Mouse (Mus musculus) liver, postnatal 0 days (tissue): ENCODE results near the gene Hmbs. TPM values are rescaled to one million over a fixed set of nuclear protein-coding genes. Genes with fewer than 3 reads are reported as not detected.
"Not testable (repeated sequence)": the region's sequence is repeated elsewhere in the genome, so short reads cannot be mapped to it uniquely, and the experiment has no call there.

Source experiments
- ATAC-seq: fragments of 200-750 bp; cut with Nextera tagmentation; 2 replicates; pipeline ENCODE4 v1.8.0; 2017; ENCODE audit warnings: mild to moderate bottlenecking, moderate library complexity
- DNase-seq: peaks from one replicate; pipeline ENCODE4 v3.0.0-alpha.2; 2016
- H3K27ac ChIP-seq: fragments of 300-500 bp; sonication (generic); 2 replicates; pipeline ENCODE4 v1.5.1; 2014; ENCODE audit warnings: antibody characterized with exemption, moderate library complexity, mild to moderate bottlenecking, low read depth
- H3K27me3 ChIP-seq: fragments of 300-500 bp; sonication (generic); 2 replicates; pipeline ENCODE4 v1.6.1; 2014; ENCODE audit warnings: low read length, control low read depth, mixed read lengths; ENCODE audit not compliant: insufficient read depth
- H3K36me3 ChIP-seq: fragments of 300-500 bp; sonication (generic); replicated peaks from 2 replicates; pipeline ENCODE4 v1.6.1; 2014; ENCODE audit warnings: mild to moderate bottlenecking, control low read depth, low read length, moderate library complexity, mixed read lengths; ENCODE audit not compliant: insufficient read depth
- H3K4me1 ChIP-seq: fragments of 300-500 bp; sonication (generic); 2 replicates; pipeline ENCODE4 v1.6.1; 2014; ENCODE audit warnings: antibody characterized with exemption, mild to moderate bottlenecking, control low read depth; ENCODE audit not compliant: insufficient read depth
- H3K4me2 ChIP-seq: fragments of 300-500 bp; sonication (generic); 2 replicates; pipeline ENCODE4 v1.6.1; 2014; ENCODE audit warnings: low read depth, mild to moderate bottlenecking, low read length, moderate library complexity, mixed read lengths
- H3K4me3 ChIP-seq: fragments of 300-500 bp; sonication (generic); 2 replicates; pipeline ENCODE4 v1.5.1; 2014; ENCODE audit warnings: low read depth, low read length
- H3K9ac ChIP-seq: fragments of 300-500 bp; sonication (generic); replicated peaks from 2 replicates; pipeline ENCODE4 v1.6.1; 2014; ENCODE audit warnings: mild to moderate bottlenecking, moderate library complexity
- H3K9me3 ChIP-seq: fragments of 300-500 bp; sonication (generic); 2 replicates; pipeline ENCODE4 v1.6.1; 2016; ENCODE audit warnings: mild to moderate bottlenecking, control low read depth, low read length, mixed read lengths
- CTCF ChIP-seq: sonication (generic); IDR thresholded peaks from 2 replicates; pipeline ENCODE4 v1.5.1; 2016; ENCODE audit warnings: antibody characterized with exemption, low read depth
- EP300 ChIP-seq: IDR thresholded peaks from 2 replicates; pipeline ENCODE4 v1.6.1; 2016; ENCODE audit warnings: antibody characterized with exemption, low read depth, mild to moderate bottlenecking
- WGBS: fragments of 180-500 bp; shearing (Covaris S2); extraction: QIAGEN DNeasy Blood & Tissue Kit; methylation state at CpG from one replicate; pipeline ENCODE4 v1.1.7; 2014; ENCODE audit not compliant: insufficient replicate concordance; 5-methylcytosine and 5-hydroxymethylcytosine counted together
- polyA plus RNA-seq: library from polyadenylated mRNA; unstranded; fragments of >200 nt; fragmentation: Nextera tagmentation; extraction: Ambion mirVana; gene quantifications from 2 replicates; pipeline ENCODE4 v1.2.1, GENCODE M21; 2015

Gene Hmbs
- polyA plus RNA-seq, 1 experiment from 2014 or later: 539 TPM

- Histone ChIP-seq H3K27me3 (no peaks in the 10 kb centered on the region), H3K4me3 (no peak overlapping the region), H3K4me2 (no peak overlapping the region), H3K36me3 (peaks cover 26% of the 10 kb centered on the region), H3K9ac (no peak overlapping the region), H3K27ac (no peak overlapping the region), H3K4me1 (peaks cover 25% of the 10 kb centered on the region), H3K9me3 (no peaks in the 10 kb centered on the region)
- ATAC-seq: no peak
- WGBS: 83% methylated on average over 6 of the region's 6 CpGs
- DNase-seq: no peak
- TF ChIP-seq CTCF (no peak), EP300 (no peak)
Observed at GRCm38 (mm10) chr9:44306532-44306931, 37.5 kb downstream of the Hmbs start.

GRCm38 (mm10) chr9:44305466-44306079, 38.5 kb downstream of the Hmbs start, which contains the start of gene Hinfp:
Gene Hinfp, minus strand, starts transcription at chr9:44305671.
- under 1% methylated on average over 53 of the region's 54 CpGs for WGBS
- Histone ChIP-seq H3K27ac (peak within 1 kb of the TSS; percentile 91), H3K4me3 (peak within 1 kb of the TSS; percentile 89), H3K9me3 (no peaks in the 10 kb centered on the region), H3K4me2 (peak within 1 kb of the TSS; percentile 86), H3K4me1 (peaks cover 21% of the 10 kb centered on the region), H3K9ac (peak within 1 kb of the TSS; percentile 94), H3K36me3 (peaks cover 28% of the 10 kb centered on the region), H3K27me3 (no peaks in the 10 kb centered on the region)
- ATAC-seq (peak; percentile 99), DNase-seq (peak; percentile 98)
- TF ChIP-seq CTCF (no peak), EP300 (peak; percentile 64; the same call in 1 of the 2 replicates)

DNA sequence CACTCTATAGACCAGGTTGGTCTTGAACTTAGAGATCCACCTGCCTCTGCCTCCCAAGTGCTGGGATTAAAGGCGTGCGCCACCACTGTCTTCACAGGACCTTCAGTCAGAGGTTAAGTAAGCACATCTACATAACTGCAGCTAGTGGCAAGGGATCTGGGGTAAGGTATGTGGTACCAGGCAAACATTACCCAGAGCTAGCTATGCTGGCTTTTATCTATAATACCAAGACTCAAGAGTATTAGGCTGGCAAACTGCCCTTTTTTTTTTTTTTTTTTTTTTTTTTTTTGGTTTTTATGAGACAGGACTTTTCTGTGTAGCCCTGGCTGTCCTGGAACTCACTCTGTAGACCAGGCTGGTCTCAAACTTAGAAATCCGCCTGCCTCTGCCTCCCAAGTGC, 44.0 kb downstream of the Hmbs start:
- peaks cover 75% of the 10 kb centered on the region for H3K36me3 ChIP-seq
- H3K9ac ChIP-seq, ATAC-seq, H3K27me3 ChIP-seq, H3K4me1 ChIP-seq, H3K9me3 ChIP-seq, H3K4me2 ChIP-seq, DNase-seq, H3K4me3 ChIP-seq: not testable (repeated sequence)
- H3K27ac ChIP-seq: 0 out of 2 replicates have a peak overlapping the region, but pooled peaks have one; percentile 8
- WGBS: 85% methylated on average over 3 of the region's 3 CpGs

GRCm38 (mm10) chr9:44292490-44292889, 51.5 kb downstream of the Hmbs start:
- ATAC-seq (no peak), DNase-seq (peak; percentile 71)
- H3K4me1 ChIP-seq: peaks cover 12% of the 10 kb centered on the region
- no peak overlapping the region for H3K27ac ChIP-seq
- no peak overlapping the region for H3K4me3 ChIP-seq
- TF ChIP-seq CTCF (peak; percentile 85), EP300 (no peak)
- peaks cover 14% of the 10 kb centered on the region; the same call in 1 of the 2 replicates for H3K27me3 ChIP-seq
- H3K4me2 ChIP-seq: no peak overlapping the region
- H3K36me3 ChIP-seq: peaks cover 57% of the 10 kb centered on the region
- no peaks in the 10 kb centered on the region for H3K9me3 ChIP-seq
- WGBS: 75% methylated on average over 3 of the region's 3 CpGs
- H3K9ac ChIP-seq: no peak overlapping the region

DNA sequence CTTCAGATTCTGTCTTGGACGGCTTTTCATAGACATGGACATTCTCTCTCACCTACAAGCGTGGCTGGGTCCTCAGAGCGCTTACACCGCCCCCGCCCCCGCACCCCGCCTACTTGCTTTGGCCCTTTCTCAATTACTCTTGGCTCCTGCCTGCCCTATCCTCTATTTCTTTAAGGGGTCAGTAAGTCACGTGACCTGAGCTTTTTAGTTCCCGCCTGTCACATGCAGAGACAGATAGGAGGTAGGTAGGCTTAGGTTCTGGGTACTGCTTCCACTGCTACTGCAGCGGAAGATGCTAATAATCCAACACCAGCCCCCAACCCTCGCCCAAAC, 55.1 kb downstream of the Hmbs start:
- Histone ChIP-seq H3K9ac (peak overlapping the region; percentile 76), H3K4me3 (peak overlapping the region; percentile 70), H3K27me3 (peaks cover 17% of the 10 kb centered on the region; the same call in 1 of the 2 replicates), H3K36me3 (peaks cover 26% of the 10 kb centered on the region), H3K9me3 (no peaks in the 10 kb centered on the region), H3K27ac (peak overlapping the region; percentile 85), H3K4me1 (peaks cover 12% of the 10 kb centered on the region), H3K4me2 (peak overlapping the region; percentile 77)
- peak; percentile 34 for ATAC-seq
- TF ChIP-seq EP300 (no peak), CTCF (no peak)
- 15% methylated on average over 11 of the region's 11 CpGs for WGBS
- peak; percentile 39 for DNase-seq

- H3K27ac ChIP-seq: peak within 1 kb of the TSS; percentile 85
- peak within 1 kb of the TSS; percentile 70 for H3K4me3 ChIP-seq
- DNase-seq: peak; percentile 69
- H3K27me3 ChIP-seq: peaks cover 17% of the 10 kb centered on the region; the same call in 1 of the 2 replicates
- TF ChIP-seq EP300 (peak; percentile 89), CTCF (no peak)
- H3K4me2 ChIP-seq: peak within 1 kb of the TSS; percentile 77
- peaks cover 20% of the 10 kb centered on the region for H3K36me3 ChIP-seq
- H3K9me3 ChIP-seq: no peaks in the 10 kb centered on the region
- WGBS: 2% methylated on average over 38 of the region's 38 CpGs
- peaks cover 12% of the 10 kb centered on the region for H3K4me1 ChIP-seq
- H3K9ac ChIP-seq: peak within 1 kb of the TSS; percentile 76
- ATAC-seq: peak; percentile 86
Observed at GRCm38 (mm10) chr9:44288076-44288958, 55.7 kb downstream of the Hmbs start, which contains the start of gene Abcg4. Gene Abcg4, minus strand, starts transcription at chr9:44288615.
